Mouse (Mus musculus): ENCODE measurements around the gene Gabrr1.

Gene Gabrr1

DNA sequence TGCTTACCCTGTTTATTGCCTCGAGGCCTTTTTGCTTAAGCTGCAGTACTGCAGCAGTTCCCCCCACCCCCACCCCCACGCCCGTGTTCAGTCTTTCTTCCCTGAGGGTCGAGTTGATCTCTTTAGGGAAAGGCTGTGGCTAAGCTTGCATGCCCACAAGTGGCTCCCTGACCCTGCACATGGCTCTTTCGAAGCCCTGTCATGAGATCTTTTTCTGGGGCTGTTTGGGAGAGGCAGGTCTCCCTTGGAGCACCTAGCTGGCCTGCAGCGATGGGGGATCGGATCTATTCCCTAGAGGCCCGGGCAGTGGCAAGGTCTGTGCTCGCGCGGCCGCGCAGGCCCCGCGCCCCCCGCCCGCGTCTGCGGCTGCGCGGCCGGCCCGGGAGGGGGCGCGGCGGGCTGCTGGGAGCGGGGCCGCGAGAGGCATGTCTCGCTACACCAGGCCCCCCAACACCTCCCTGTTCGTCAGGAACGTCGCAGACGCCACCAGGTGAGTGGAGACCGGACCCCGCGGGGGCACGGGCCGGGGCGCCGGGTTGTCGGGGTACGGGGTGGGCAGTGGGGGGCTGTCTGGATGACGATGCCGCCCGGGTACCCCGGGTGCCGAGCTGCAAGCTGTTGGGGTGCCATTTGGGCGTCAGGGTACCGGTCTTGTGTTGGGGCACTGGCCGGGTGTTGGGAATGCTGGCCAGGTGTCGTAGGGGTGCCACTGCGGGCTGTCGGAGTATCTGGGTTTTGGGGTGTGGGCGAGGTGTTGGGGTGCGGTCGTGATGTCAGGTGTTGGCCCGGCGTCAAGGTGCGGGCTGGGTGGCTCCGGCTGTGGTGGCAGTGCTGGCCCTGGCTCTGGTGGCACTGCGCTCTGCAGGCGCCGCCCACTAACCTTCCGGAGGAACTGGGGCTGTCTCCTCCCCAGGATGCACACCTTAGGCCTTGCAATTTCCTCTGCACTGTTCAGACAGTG lies 76.8 kb downstream of the Gabrr1 start, which contains the start of gene Srsf12:
Gene Srsf12 (plus strand): TSS at position 111 of the 961 bp plus-strand sequence.
- DNase-seq (ENCODE audit: low read depth, low spot score): peak; percentile 47

Measured in mesoderm, embryonic 11.5 days (tissue).